ENCODE assay signal across 7 mouse cellular contexts in the genomic region with DNA sequence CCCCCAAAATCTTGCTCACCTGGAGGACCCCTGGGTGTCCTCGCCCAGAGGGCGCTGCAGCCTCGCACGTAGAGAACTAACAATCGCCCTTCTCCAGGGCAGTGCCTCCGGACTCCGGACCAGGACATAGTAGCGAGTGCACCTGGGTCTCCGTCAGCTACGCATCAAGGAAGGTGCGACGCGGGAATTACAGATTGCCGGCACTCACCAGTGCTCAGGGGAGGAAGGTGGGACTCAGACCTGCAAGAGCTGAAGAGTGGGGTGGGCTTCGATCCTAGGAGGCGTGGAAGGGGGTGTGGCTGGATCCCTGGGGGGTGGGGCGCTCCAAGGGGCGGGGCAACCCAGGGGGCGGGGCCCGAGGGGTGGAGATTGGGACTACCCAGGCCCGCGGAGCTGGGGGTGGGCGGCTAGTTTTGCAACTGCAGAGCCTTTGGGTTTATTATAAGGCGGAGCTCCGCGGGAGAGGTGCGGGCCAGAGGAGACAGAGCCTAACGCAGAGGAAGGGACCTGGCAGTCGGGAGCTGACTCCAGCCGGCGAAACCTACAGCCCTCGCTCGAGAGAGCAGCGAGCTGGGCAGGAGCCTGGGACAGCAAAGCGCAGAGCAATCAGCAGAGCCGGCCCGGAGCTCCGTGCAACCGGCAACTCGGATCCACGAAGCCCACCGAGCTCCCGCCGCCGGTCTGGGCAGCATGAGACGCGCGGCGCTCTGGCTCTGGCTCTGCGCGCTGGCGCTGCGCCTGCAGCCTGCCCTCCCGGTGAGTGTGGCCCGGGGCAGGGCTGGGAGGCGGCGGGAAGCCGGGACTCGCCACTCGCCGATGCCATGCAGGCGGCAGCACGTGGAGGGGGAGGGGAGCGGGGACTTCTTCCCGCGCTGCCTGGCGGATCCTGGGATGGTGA. TPM values are rescaled to one million over a fixed set of nuclear protein-coding genes. Genes with fewer than 3 reads are reported as not detected.
DNase-seq lines count a peak whose midpoint lies in the region; ATAC-seq and TF ChIP-seq lines count a peak whose summit lies in the region.

A gene (plus strand): TSS at position 378 of the 898 bp plus-strand sequence.

- peak; percentile 40 for ATAC-seq in common myeloid progenitor, adult 5-6 weeks (replicated peaks; ENCODE audit: low read depth, poor library complexity, severe bottlenecking)
- peak; percentile 85 for ATAC-seq in hindbrain, postnatal 0 days
- peak; percentile 91 for ATAC-seq in limb, embryonic 11.5 days (ENCODE audit: insufficient number of reproducible peaks, low FRiP score, low TSS enrichment, low read depth)
- peak; percentile 86 for ATAC-seq in midbrain, embryonic 12.5 days (ENCODE audit: low FRiP score, low read depth)

- H3K4me1 ChIP-seq in hindbrain, postnatal 0 days (ENCODE audit: insufficient read depth, low read length) = peaks cover 5% of the 10 kb centered on the region; the same call in 1 of the 2 replicates
- H3K4me1 ChIP-seq in limb, embryonic 11.5 days (ENCODE audit: control insufficient read depth, insufficient read depth, low read length) = peaks cover 23% of the 10 kb centered on the region
- peaks cover 19% of the 10 kb centered on the region for H3K4me1 ChIP-seq in midbrain, embryonic 12.5 days

- no peaks in the 10 kb centered on the region for H3K9me3 ChIP-seq in hindbrain, postnatal 0 days (ENCODE audit: low read length)
- no peaks in the 10 kb centered on the region for H3K9me3 ChIP-seq in limb, embryonic 11.5 days (ENCODE audit: control insufficient read depth, low read length)
- H3K9me3 ChIP-seq in midbrain, embryonic 12.5 days = no peaks in the 10 kb centered on the region

- peak; percentile 89 for DNase-seq in adrenal gland, adult 2 months
- peak; percentile 78 for DNase-seq in gastrocnemius, postnatal 10 days
- peak; percentile 77 for DNase-seq in hindbrain, postnatal 0 days (ENCODE audit: low spot score)
- peak; percentile 98 for DNase-seq in limb, embryonic 11.5 days (ENCODE audit: low spot score)
- DNase-seq in spleen, postnatal 36 days (ENCODE audit: low spot score in 2 of 2) = peak; percentile 48 to 58

- H3K36me3 ChIP-seq in hindbrain, postnatal 0 days (ENCODE audit: insufficient read depth, low read length) = no peaks in the 10 kb centered on the region
- H3K36me3 ChIP-seq in limb, embryonic 11.5 days (ENCODE audit: control insufficient read depth, insufficient read depth, low read length) = no peaks in the 10 kb centered on the region
- no peaks in the 10 kb centered on the region for H3K36me3 ChIP-seq in midbrain, embryonic 12.5 days

- peak within 1 kb of the TSS; percentile 52 for H3K4me3 ChIP-seq in hindbrain, postnatal 0 days (ENCODE audit: low read length)
- H3K4me3 ChIP-seq in limb, embryonic 11.5 days (ENCODE audit: low read depth, low read length) = peak within 1 kb of the TSS; percentile 100
- peak within 1 kb of the TSS; percentile 67 for H3K4me3 ChIP-seq in midbrain, embryonic 12.5 days

- under 1% methylated on average over 61 of the region's 67 CpGs for WGBS in hindbrain, postnatal 0 days
- under 1% methylated on average over 67 of the region's 67 CpGs for WGBS in limb, embryonic 11.5 days
- WGBS in midbrain, embryonic 12.5 days = under 1% methylated on average over 61 of the region's 67 CpGs

- H3K4me2 ChIP-seq in hindbrain, postnatal 0 days (ENCODE audit: low read depth, low read length) = peak within 1 kb of the TSS; percentile 100
- H3K4me2 ChIP-seq in limb, embryonic 11.5 days (ENCODE audit: low read depth, severe bottlenecking) = peak within 1 kb of the TSS; percentile 91
- H3K4me2 ChIP-seq in midbrain, embryonic 12.5 days (replicated peaks) = peak within 1 kb of the TSS; percentile 99

- TF ChIP-seq CTCF in hindbrain, postnatal 0 days (IDR thresholded peaks at IDR 0.05; ENCODE audit: low read depth) = peak; percentile 51; the same call in 1 of the 2 replicates

- peak within 1 kb of the TSS; percentile 65 for H3K27ac ChIP-seq in hindbrain, postnatal 0 days
- peak within 1 kb of the TSS; percentile 93 for H3K27ac ChIP-seq in limb, embryonic 11.5 days (replicated peaks; ENCODE audit: low read depth, low read length)
- H3K27ac ChIP-seq in midbrain, embryonic 12.5 days (replicated peaks) = peak within 1 kb of the TSS; percentile 82

- no peaks in the 10 kb centered on the region for H3K27me3 ChIP-seq in hindbrain, postnatal 0 days (ENCODE audit: insufficient read depth, low read length)
- H3K27me3 ChIP-seq in limb, embryonic 11.5 days (ENCODE audit: control insufficient read depth, insufficient read depth, low read length) = no peaks in the 10 kb centered on the region
- peaks cover 6% of the 10 kb centered on the region; the same call in 1 of the 2 replicates for H3K27me3 ChIP-seq in midbrain, embryonic 12.5 days

- peak within 1 kb of the TSS; percentile 59 for H3K9ac ChIP-seq in hindbrain, postnatal 0 days (replicated peaks; ENCODE audit: low read length)
- H3K9ac ChIP-seq in limb, embryonic 11.5 days (ENCODE audit: low read length) = peak within 1 kb of the TSS; percentile 99
- H3K9ac ChIP-seq in midbrain, embryonic 12.5 days (replicated peaks) = peak within 1 kb of the TSS; percentile 90

RNA-seq across cellular contexts. Expression of the gene that starts here (rescaled TPM):
- 10 to 100 TPM; 14.0 to 20.9 TPM for total RNA-seq in adrenal gland, adult 2 months (2021)
- 16.4 and 18.0 TPM in 2 replicates for polyA plus RNA-seq in adrenal gland, adult 2 months (2012; rRNA removed)
- total RNA-seq in common myeloid progenitor, adult 5-6 weeks (2017) = 1.9 and 5.4 TPM in 2 replicates
- total RNA-seq in gastrocnemius, postnatal 10 days (2021) = 10 to 100 TPM; 15.2 to 20.3 TPM
- total RNA-seq in hindbrain, postnatal 0 days (2014; rRNA removed) = 17.1 and 20.6 TPM in 2 replicates
- 12.5 and 14.0 TPM in 2 replicates for polyA plus RNA-seq in hindbrain, postnatal 0 days (2015; fragmentation: Nextera tagmentation; extraction: Ambion mirVana)
- polyA plus RNA-seq in limb, embryonic 11.5 days (2014; fragmentation: Nextera tagmentation; extraction: Ambion mirVana) = 219 and 223 TPM in 2 replicates
- polyA plus RNA-seq in midbrain, embryonic 12.5 days (2016; fragmentation: Nextera tagmentation; extraction: Ambion mirVana) = 68.4 and 79.3 TPM in 2 replicates

Comparison
In these comparisons a context has a peak if more than half of its experiments do, and no peak if none do; other contexts are left out.
1. Peak in every context shown above with its lines: DNase-seq, ATAC-seq, H3K4me3 ChIP-seq and H3K27ac ChIP-seq.
2. ATAC-seq: peak in every context shown above with its lines; median percentile 91 in limb, embryonic 11.5 days; 86 in midbrain, embryonic 12.5 days; 85 in hindbrain, postnatal 0 days; 40 in common myeloid progenitor, adult 5-6 weeks.